Mouse (Mus musculus): ENCODE measurements around the gene Frmd4b. TPM values are rescaled to one million over a fixed set of nuclear protein-coding genes. Genes with fewer than 3 reads are reported as not detected.
A peak's percentile ranks its signal among the peaks of the same experiment; 100 is the strongest.

The Frmd4b gene
- polyA plus RNA-seq, 1 experiment from 2014 or later, result 6.3 TPM

- DNase-seq (ENCODE audit: low spot score), result no peak
These were observed 95.9 kb downstream of the Frmd4b start for GRCm38 (mm10) chr6:97521279-97522038.

DNA sequence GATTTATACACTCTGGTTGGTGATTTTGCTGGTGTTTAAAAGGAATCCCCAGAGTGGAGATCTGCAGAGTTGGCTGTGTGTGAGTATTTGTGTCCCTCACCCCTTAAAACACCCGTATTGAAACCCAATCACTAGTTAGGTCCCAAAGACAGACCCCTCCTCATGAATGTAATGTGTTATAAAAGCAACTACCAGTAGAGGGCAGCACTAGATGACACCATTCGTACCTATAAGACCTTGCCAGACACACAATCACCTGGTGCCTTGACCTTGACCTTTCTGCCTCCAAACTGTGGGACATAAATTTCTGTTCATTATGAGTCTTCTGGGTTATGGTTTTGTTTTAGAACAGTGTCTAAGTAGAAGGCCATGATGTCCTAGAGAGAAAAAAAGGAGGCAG is 96.8 kb downstream of the Frmd4b start:
- peak; percentile 47 for DNase-seq (ENCODE audit: low spot score)

GRCm38 (mm10) chr6:97519553-97519952 is 97.8 kb downstream of the Frmd4b start:
- no peak for DNase-seq (ENCODE audit: low spot score)

- no peak for DNase-seq (ENCODE audit: low spot score)
These were observed 98.9 kb downstream of the Frmd4b start for GRCm38 (mm10) chr6:97518467-97518866.

GRCm38 (mm10) chr6:97517616-97518235 is 99.6 kb downstream of the Frmd4b start:
- no peak for DNase-seq (ENCODE audit: low spot score)

- DNase-seq (ENCODE audit: low spot score), result no peak
These were observed 100.4 kb downstream of the Frmd4b start for GRCm38 (mm10) chr6:97516941-97517340.

DNA sequence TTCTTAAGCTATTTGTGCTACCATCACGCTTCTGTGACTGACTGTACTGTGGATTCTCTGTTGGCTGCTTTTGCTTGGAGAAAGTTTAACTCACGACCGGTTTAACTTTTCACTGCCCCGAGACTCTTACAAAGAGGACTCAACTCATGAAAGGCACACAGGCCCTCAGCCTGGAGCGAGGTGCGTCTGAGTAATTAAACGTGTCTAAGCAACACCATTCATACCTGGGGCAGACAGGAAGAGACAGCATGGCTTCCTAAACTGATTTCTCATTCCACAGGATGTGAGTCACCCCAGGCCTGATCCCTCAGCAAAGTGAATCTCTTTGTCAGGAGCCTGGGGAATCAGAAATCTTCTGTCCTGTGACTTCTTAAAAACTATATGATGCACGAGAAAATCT is 106.6 kb downstream of the Frmd4b start:
- DNase-seq (ENCODE audit: low spot score), result no peak

GRCm38 (mm10) chr6:97509434-97509833 is 107.9 kb downstream of the Frmd4b start:
- no peak for DNase-seq (ENCODE audit: low spot score)

GRCm38 (mm10) chr6:97508480-97508879 is 108.9 kb downstream of the Frmd4b start:
- DNase-seq (ENCODE audit: low spot score), result no peak

- DNase-seq (ENCODE audit: low spot score), result no peak
These were observed 109.4 kb downstream of the Frmd4b start for GRCm38 (mm10) chr6:97507893-97508292.

DNA sequence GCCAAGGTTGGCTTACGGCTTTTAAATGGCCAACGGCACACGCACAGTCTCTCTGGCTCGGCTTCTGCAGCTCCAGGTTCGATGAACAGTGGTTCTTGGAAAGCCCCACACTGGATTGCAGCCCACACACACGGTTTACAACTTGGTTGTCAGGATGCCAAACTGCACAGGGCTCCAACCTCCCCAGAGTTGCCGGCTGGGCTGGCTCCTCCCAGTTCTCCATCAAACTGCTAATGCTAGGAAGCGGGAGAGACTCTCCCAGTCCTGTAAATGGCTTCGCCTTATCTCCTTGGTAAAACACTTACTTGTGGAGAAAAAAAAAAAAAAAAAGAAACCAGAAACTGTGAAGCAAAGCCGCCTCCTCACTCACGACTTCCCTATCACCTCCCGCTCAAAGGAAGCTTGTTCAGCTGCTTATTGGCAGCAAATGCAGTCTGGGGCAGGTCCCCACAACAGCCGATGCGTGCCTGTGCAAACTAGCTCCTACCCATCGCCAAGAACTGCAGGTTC is 111.1 kb downstream of the Frmd4b start:
- DNase-seq (ENCODE audit: low spot score), result no peak

DNA sequence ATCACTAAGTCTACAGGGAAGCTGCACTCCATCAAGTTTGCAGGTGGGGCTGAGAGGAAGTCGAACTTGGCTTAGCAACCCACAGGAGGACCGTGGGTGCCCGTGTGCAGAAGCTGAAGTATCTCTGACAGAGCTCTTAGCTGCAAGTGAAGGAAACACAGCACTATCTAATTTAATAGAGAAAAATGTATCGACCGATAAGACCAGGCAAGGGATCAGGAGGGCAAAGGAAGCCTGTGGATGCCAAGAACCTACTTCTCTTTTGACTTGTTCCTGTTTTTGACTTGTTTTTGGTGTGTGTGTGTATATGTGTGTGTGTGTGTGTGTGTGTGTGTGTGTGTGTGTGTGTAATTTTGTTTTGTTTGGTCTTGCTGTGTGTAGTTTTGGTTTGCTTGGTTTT is 112.7 kb downstream of the Frmd4b start:
- no peak for DNase-seq (ENCODE audit: low spot score)

DNA sequence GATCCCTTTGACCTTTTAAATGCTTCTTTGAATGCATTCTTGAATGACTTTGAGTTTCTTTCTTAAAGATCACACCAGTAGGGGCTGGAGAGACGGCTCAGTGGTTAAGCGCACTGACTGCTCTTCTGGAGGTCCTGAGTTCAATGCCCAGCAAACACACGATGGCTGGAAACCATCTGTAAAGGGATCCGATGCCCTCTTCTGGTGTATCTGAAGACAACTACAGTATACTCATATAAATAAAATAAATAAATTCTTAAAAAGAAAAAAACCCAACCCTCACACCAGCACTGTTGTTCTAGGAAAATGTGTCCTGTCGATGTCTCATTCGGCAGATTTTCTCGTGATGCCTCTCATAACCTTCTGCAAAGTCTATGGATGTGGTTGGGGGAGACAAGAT is 116.3 kb downstream of the Frmd4b start:
- no peak for DNase-seq (ENCODE audit: low spot score)

- no peak for DNase-seq (ENCODE audit: low spot score)
These were observed 117.1 kb downstream of the Frmd4b start for GRCm38 (mm10) chr6:97500246-97500645.

- no peak for DNase-seq (ENCODE audit: low spot score)
These were observed 121.3 kb downstream of the Frmd4b start for GRCm38 (mm10) chr6:97496002-97496401.

GRCm38 (mm10) chr6:97491065-97491464 is 126.3 kb downstream of the Frmd4b start:
- peak; percentile 6 for DNase-seq (ENCODE audit: low spot score)

- DNase-seq (ENCODE audit: low spot score), result no peak
These were observed 128.5 kb downstream of the Frmd4b start for GRCm38 (mm10) chr6:97488821-97489220.

GRCm38 (mm10) chr6:97488280-97488679 is 129.1 kb downstream of the Frmd4b start:
- no peak for DNase-seq (ENCODE audit: low spot score)

- DNase-seq (ENCODE audit: low spot score), result no peak
These were observed 129.7 kb downstream of the Frmd4b start for GRCm38 (mm10) chr6:97487535-97488081.

GRCm38 (mm10) chr6:97486813-97487361 is 130.5 kb downstream of the Frmd4b start:
- no peak for DNase-seq (ENCODE audit: low spot score)

DNA sequence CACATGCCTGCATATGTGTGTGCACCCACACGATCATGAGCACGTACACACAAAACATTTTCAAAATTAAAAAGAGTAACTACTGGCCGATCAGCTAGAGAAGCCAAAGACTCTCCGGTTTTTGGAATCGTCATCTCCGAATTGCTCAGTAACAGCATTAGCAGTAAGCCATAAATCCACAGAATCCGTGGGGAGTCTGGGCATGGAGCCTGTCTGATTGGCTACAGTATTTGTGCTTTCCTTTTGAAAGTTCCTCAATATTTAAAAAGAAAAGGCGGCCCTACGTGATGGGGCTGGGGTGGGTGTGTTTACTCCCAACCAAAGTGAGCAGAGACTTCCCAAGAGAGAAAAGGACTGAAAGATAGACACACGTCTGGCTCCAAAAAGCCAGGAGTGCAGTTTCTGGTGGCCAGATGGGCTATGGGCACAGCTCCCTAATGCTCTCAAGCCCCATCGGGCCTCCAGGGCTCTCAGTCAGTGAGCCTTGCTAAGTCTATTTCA is 131.4 kb downstream of the Frmd4b start:
- no peak for DNase-seq (ENCODE audit: low spot score)

DNA sequence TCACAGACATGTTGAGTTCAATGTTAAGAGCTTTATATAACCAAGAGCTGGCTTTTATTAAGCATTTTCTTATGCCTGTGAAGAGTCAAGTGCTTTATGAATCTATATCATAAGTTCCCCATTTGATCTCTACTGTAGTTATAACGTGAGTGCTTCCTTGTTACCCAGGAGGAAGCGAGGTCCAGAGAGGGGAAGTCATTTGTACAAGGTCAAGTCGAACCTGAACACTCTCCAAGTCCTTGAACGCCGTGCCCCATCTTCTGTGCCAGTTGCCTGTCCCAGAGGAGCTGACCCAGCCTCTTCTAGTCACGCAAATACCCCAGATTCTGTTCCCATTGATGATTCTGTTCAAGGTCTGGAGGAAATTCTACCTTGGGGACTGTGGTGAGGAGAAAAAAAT is 135.4 kb downstream of the Frmd4b start:
- no peak for DNase-seq (ENCODE audit: low spot score)

Measured in thymus, postnatal 0 days (tissue).